Mouse (Mus musculus): ENCODE results near the gene Fto. TPM values are rescaled to one million over a fixed set of nuclear protein-coding genes. Genes with fewer than 3 reads are reported as not detected.
A peak's percentile ranks its signal among the peaks of the same experiment; 100 is the strongest.

Gene Fto
- polyA plus RNA-seq, 1 experiment, result 43.9 TPM

DNA sequence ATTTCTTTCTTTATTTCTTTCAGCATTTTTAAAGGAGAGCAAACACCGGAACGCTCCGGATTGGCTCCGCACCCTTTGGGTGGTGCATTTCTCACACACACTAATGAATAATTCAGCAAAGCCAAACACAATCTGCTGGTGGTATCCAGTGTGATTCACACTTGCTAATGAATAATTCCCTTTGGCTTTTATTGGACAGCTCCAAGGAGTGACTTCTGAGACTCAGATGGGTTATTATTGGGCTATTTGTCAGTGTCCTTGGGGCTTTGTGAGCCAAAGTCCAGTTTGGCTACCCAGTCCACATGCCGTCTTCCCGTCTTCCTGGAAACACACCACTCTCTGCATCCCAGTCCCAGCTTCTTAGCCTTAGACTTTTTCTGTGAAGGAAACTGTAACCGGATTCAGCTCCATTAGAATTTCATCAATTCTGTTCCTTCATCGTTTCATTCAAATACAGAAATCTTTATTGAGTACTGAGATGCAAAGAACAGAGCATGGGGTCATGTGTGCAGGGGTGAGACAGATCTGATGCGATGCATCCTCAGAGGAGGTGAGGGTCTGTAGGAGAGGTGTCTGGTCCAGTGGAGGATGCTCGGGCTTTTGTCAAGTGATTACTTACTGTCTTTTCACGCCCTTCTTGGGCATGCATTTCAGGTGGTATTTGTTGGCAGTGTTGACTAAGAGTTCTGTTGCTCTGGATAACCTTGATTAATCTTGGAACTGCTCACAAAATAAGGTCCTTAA lies 42.8 kb downstream of the Fto start:
- TF ChIP-seq POLR2A (IDR thresholded peaks at IDR 0.05; ENCODE audit: low read depth, low read length) (no peak), CTCF (conservative IDR thresholded peaks at IDR 0.05; ENCODE audit: insufficient read depth, insufficient read length, low read depth, low read length) (no peak)
- peak; percentile 32 for DNase-seq
- WGBS, result 75% methylated on average over 11 of the region's 11 CpGs
- no peaks in the 10 kb centered on the region for H3K27me3 ChIP-seq (replicated peaks; ENCODE audit: control insufficient read depth, insufficient read depth, low read length)
- no peaks in the 10 kb centered on the region for H3K36me3 ChIP-seq (ENCODE audit: control insufficient read depth, insufficient read depth, low read length)
- peaks cover 15% of the 10 kb centered on the region for H3K4me1 ChIP-seq (ENCODE audit: control insufficient read depth, insufficient read depth, low read length)
- H3K4me3 ChIP-seq (ENCODE audit: insufficient read depth, low read depth, low read length), result no peak overlapping the region
- no peak overlapping the region for H3K27ac ChIP-seq (ENCODE audit: insufficient read depth, low read depth, low read length)

DNA sequence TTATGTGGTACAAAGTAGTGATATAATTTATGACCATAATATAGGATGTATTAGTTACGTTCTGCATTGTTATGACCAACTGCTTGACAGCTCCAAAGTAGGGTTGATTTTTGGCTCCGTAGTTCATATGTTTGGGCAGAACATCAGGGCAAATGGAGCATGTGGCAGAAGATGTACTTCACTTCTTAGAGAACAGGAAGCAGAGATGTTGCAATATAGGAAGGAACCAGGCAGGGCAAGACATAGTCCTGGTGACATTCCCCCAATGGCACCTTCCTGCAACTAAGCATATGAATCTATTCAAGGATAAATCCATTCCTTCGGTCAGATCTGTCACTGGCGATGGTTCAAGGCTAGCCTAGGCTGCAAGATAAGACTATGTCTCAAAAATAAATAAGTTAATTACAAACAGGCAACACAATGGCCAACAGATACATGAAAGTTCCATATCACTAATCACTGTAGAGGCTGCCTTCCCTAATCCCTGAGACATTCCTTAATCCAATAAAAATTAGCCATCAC lies 44.2 kb downstream of the Fto start:
- 88% methylated on average over 4 of the region's 4 CpGs for WGBS

DNA sequence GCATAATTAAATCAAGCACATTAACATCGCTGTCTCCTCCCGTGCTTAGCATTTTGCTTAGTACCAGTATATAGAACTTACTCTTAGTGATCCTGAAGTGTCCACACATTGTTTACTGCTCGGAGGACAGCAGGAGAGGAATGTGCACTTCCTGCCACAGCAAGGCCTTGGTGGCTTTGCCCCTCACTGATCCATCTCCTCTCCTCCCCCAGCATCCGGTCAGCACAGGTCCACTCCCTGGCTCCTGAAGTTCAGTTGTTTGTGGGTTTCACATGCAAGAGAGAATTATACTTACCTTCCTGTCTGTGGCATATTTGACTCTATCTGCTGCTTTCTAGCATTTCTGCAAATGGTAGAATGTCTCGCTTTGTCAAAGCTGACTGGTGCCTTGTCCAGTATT lies 44.7 kb downstream of the Fto start:
- no peak for DNase-seq
- Histone ChIP-seq H3K36me3 (ENCODE audit: control insufficient read depth, insufficient read depth, low read length) (no peaks in the 10 kb centered on the region), H3K4me3 (ENCODE audit: insufficient read depth, low read depth, low read length) (no peak overlapping the region), H3K27me3 (replicated peaks; ENCODE audit: control insufficient read depth, insufficient read depth, low read length) (no peaks in the 10 kb centered on the region), H3K4me1 (ENCODE audit: control insufficient read depth, insufficient read depth, low read length) (peaks cover 15% of the 10 kb centered on the region), H3K27ac (ENCODE audit: insufficient read depth, low read depth, low read length) (no peak overlapping the region)
- 66% methylated on average over 5 of the region's 5 CpGs for WGBS
- TF ChIP-seq POLR2A (IDR thresholded peaks at IDR 0.05; ENCODE audit: low read depth, low read length) (no peak), CTCF (conservative IDR thresholded peaks at IDR 0.05; ENCODE audit: insufficient read depth, insufficient read length, low read depth, low read length) (no peak)

More for the DNA sequence above, 44.2 kb downstream of the Fto start:
- Histone ChIP-seq H3K36me3 (ENCODE audit: control insufficient read depth, insufficient read depth, low read length) (no peaks in the 10 kb centered on the region), H3K4me1 (ENCODE audit: control insufficient read depth, insufficient read depth, low read length) (peaks cover 15% of the 10 kb centered on the region), H3K27me3 (replicated peaks; ENCODE audit: control insufficient read depth, insufficient read depth, low read length) (no peaks in the 10 kb centered on the region), H3K27ac (ENCODE audit: insufficient read depth, low read depth, low read length) (no peak overlapping the region), H3K4me3 (ENCODE audit: insufficient read depth, low read depth, low read length) (no peak overlapping the region)
- DNase-seq, result no peak
- TF ChIP-seq POLR2A (IDR thresholded peaks at IDR 0.05; ENCODE audit: low read depth, low read length) (no peak), CTCF (conservative IDR thresholded peaks at IDR 0.05; ENCODE audit: insufficient read depth, insufficient read length, low read depth, low read length) (no peak)

DNA sequence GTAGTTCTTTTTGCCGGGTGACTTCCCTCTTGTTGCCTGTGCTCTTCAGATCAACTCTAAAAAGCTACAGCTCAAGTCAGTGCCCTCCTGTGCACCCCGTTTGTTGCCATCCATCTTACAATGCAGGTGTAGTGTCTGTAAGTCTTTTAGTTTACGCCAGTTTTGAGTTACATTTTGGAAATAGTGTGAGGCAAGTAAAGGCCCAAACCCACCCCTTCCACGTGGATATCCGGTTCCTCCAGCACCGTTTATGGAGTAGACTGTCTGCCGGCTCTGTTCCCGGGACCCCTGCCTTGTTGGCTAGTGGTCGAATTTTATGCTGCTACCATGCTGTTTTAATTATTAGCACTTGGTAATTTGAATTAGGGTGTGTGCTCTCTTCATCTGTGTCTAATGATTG lies 46.2 kb downstream of the Fto start:
- TF ChIP-seq CTCF (conservative IDR thresholded peaks at IDR 0.05; ENCODE audit: insufficient read depth, insufficient read length, low read depth, low read length), result no peak
- TF ChIP-seq POLR2A (IDR thresholded peaks at IDR 0.05; ENCODE audit: low read depth, low read length), result no peak
- Histone ChIP-seq H3K36me3 (ENCODE audit: control insufficient read depth, insufficient read depth, low read length) (no peaks in the 10 kb centered on the region), H3K4me1 (ENCODE audit: control insufficient read depth, insufficient read depth, low read length) (peaks cover 15% of the 10 kb centered on the region), H3K27me3 (replicated peaks; ENCODE audit: control insufficient read depth, insufficient read depth, low read length) (no peaks in the 10 kb centered on the region), H3K27ac (ENCODE audit: insufficient read depth, low read depth, low read length) (no peak overlapping the region), H3K4me3 (ENCODE audit: insufficient read depth, low read depth, low read length) (no peak overlapping the region)
- 86% methylated on average over 9 of the region's 9 CpGs for WGBS
- no peak for DNase-seq

DNA sequence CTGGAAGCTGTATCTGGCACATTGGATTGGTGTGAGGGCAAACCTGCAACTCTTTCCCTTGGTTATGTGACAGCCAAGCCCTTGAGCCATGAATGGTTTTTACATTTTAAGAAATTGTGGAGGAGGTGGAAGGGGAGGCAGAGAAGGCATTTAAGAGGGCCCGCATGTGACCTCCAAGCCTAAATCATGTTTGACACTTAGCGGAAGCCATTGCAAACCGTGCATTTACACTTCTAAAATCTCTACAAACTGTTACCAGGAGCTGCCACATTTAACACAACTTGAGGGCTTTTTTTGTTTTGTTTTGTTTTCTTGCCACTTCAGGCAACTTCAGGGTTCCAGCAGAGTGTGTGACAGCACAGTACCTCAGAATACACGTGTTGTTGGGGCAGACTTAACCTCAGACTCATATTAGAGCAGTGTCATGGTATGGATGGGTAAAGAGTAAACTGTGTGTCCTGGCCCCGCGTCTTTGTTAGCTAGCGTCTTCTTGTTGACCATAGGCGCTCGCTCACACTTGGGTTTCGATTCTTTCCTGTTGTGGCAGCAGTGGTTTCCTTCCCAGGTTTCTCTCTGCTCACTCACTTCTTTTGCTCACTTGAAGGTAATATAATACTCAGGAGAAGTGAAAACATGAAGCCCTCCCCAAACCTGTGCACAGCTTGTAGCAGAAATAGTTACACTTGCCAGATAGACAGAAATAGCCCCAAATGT lies 47.5 kb downstream of the Fto start:
- Histone ChIP-seq H3K4me1 (ENCODE audit: control insufficient read depth, insufficient read depth, low read length) (peaks cover 10% of the 10 kb centered on the region), H3K27me3 (replicated peaks; ENCODE audit: control insufficient read depth, insufficient read depth, low read length) (no peaks in the 10 kb centered on the region), H3K4me3 (ENCODE audit: insufficient read depth, low read depth, low read length) (no peak overlapping the region), H3K36me3 (ENCODE audit: control insufficient read depth, insufficient read depth, low read length) (no peaks in the 10 kb centered on the region), H3K27ac (ENCODE audit: insufficient read depth, low read depth, low read length) (no peak overlapping the region)
- TF ChIP-seq POLR2A (IDR thresholded peaks at IDR 0.05; ENCODE audit: low read depth, low read length) (no peak), CTCF (conservative IDR thresholded peaks at IDR 0.05; ENCODE audit: insufficient read depth, insufficient read length, low read depth, low read length) (no peak)
- WGBS, result 84% methylated on average over 10 of the region's 10 CpGs
- no peak for DNase-seq

DNA sequence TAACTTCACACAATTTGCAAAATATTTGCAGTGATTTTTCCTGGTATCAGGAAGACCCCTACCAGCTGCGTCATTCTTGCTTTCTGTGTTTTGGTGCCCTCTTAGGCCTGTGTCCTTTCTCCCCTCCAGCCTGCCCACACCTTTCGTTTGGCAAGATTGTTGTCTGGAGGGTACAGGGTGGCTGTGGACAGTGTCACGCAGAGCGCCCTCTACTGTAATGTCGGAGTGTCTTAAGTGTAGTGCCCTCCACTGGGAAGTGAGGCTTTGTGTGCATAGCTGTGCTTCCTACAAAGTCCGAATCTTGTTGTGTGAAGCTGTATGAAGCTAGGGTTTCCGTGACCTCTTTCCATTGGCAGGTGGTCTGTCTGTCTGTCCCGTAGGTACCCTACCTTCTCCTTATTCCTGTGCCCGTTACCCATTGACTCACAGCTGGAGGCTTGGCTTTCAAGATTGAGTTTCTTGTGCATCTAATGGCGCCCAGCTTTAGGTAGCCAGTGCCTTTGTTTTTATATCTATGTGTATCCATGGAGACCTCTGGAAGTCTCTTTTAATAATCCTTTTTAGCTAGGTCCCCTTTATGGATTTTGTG lies 50.0 kb downstream of the Fto start:
- TF ChIP-seq CTCF (conservative IDR thresholded peaks at IDR 0.05; ENCODE audit: insufficient read depth, insufficient read length, low read depth, low read length) (0 out of 2 replicates have a peak, but pooled peaks have one; percentile 10), POLR2A (IDR thresholded peaks at IDR 0.05; ENCODE audit: low read depth, low read length) (no peak)
- no peaks in the 10 kb centered on the region for H3K36me3 ChIP-seq (ENCODE audit: control insufficient read depth, insufficient read depth, low read length)
- H3K4me1 ChIP-seq (ENCODE audit: control insufficient read depth, insufficient read depth, low read length), result peaks cover under 1% of the 10 kb centered on the region
- no peak for DNase-seq
- 94% methylated on average over 10 of the region's 10 CpGs for WGBS
- H3K27me3 ChIP-seq (replicated peaks; ENCODE audit: control insufficient read depth, insufficient read depth, low read length), result no peaks in the 10 kb centered on the region
- no peak overlapping the region for H3K4me3 ChIP-seq (ENCODE audit: insufficient read depth, low read depth, low read length)
- no peak overlapping the region for H3K27ac ChIP-seq (ENCODE audit: insufficient read depth, low read depth, low read length)

DNA sequence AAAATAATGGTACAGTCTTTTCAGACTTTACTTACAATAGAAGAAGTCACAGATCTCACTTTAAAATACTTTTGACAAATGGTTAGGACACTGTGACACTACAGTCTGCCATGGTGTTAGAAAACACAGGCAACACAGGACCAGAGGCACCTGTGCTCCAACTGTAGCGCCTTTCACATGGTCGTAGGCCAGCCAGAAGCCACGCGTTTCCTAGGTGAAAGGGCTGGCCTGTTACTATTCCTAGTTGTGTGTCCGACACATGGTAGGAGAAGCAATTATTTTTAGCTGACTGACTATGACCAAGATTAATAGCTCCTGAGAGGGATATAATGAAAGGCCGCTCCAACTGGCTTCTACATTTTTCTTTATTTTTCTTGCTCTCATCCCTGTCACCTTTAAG lies 50.9 kb downstream of the Fto start:
- H3K4me1 ChIP-seq (ENCODE audit: control insufficient read depth, insufficient read depth, low read length), result no peaks in the 10 kb centered on the region; the same call in 1 of the 2 replicates
- 85% methylated on average over 6 of the region's 6 CpGs for WGBS
- H3K4me3 ChIP-seq (ENCODE audit: insufficient read depth, low read depth, low read length), result no peak overlapping the region
- no peaks in the 10 kb centered on the region for H3K36me3 ChIP-seq (ENCODE audit: control insufficient read depth, insufficient read depth, low read length)
- H3K27me3 ChIP-seq (replicated peaks; ENCODE audit: control insufficient read depth, insufficient read depth, low read length), result no peaks in the 10 kb centered on the region
- H3K27ac ChIP-seq (ENCODE audit: insufficient read depth, low read depth, low read length), result no peak overlapping the region
- TF ChIP-seq POLR2A (IDR thresholded peaks at IDR 0.05; ENCODE audit: low read depth, low read length) (no peak), CTCF (conservative IDR thresholded peaks at IDR 0.05; ENCODE audit: insufficient read depth, insufficient read length, low read depth, low read length) (no peak)
- no peak for DNase-seq
